Mouse (Mus musculus) limb, embryonic 14.5 days (tissue): Measurements from ENCODE around the gene Ccdc141. TPM values are rescaled to one million over a fixed set of nuclear protein-coding genes. Genes with fewer than 3 reads are reported as not detected.
"Not testable (repeated sequence)": the region's sequence is repeated elsewhere in the genome, so short reads cannot be mapped to it uniquely, and the experiment has no call there.

Experiments used
- ATAC-seq: fragments of 200-750 bp; cut with Nextera tagmentation; 2 replicates; pipeline ENCODE4 v1.8.0; 2017; ENCODE audit warnings: low read depth, moderate number of reproducible peaks, moderate TSS enrichment; ENCODE audit not compliant: low FRiP score
- DNase-seq: peaks from one replicate; pipeline ENCODE4 v3.0.0-alpha.2; 2015; ENCODE audit warnings: low spot score
- H3K27ac ChIP-seq: fragments of 300-500 bp; sonication (generic); replicated peaks from 2 replicates; pipeline ENCODE4 v1.5.1; 2014; ENCODE audit warnings: low read depth, mild to moderate bottlenecking, low read length, moderate library complexity, mixed read lengths
- H3K27me3 ChIP-seq: fragments of 300-500 bp; sonication (generic); 2 replicates; pipeline ENCODE4 v1.6.1; 2014; ENCODE audit warnings: low read length, mixed read lengths; ENCODE audit not compliant: control insufficient read depth, insufficient read depth
- H3K36me3 ChIP-seq: fragments of 300-500 bp; sonication (generic); 2 replicates; pipeline ENCODE4 v1.6.1; 2014; ENCODE audit warnings: mild to moderate bottlenecking, low read length, moderate library complexity, mixed read lengths; ENCODE audit not compliant: control insufficient read depth, insufficient read depth
- H3K4me1 ChIP-seq: fragments of 300-500 bp; sonication (generic); 2 replicates; pipeline ENCODE4 v1.6.1; 2014; ENCODE audit warnings: antibody characterized with exemption, low read length, mixed read lengths; ENCODE audit not compliant: control insufficient read depth, insufficient read depth
- H3K4me2 ChIP-seq: fragments of 300-500 bp; sonication (generic); replicated peaks from 2 replicates; pipeline ENCODE4 v1.6.1; 2014; ENCODE audit warnings: low read depth, mild to moderate bottlenecking, low read length, moderate library complexity; ENCODE audit not compliant: severe bottlenecking
- H3K4me3 ChIP-seq: fragments of 300-500 bp; sonication (generic); replicated peaks from 2 replicates; pipeline ENCODE4 v1.5.1; 2014; ENCODE audit warnings: low read length
- H3K9ac ChIP-seq: fragments of 300-500 bp; sonication (generic); 2 replicates; pipeline ENCODE4 v1.6.1; 2014; ENCODE audit warnings: mild to moderate bottlenecking, low read depth, low read length, moderate library complexity; ENCODE audit not compliant: severe bottlenecking
- H3K9me3 ChIP-seq: fragments of 300-500 bp; sonication (generic); 2 replicates; pipeline ENCODE4 v1.6.1; 2016; ENCODE audit warnings: low read length; ENCODE audit not compliant: control insufficient read depth
- POLR2A ChIP-seq: fragments of 200-500 bp; IDR thresholded peaks from 2 replicates; pipeline ENCODE4 v1.8.0; 2012; ENCODE audit warnings: inconsistent platforms, mild to moderate bottlenecking, moderate library complexity, borderline replicate concordance; ENCODE audit not compliant: insufficient read depth, insufficient read length; ENCODE audit errors: extremely low read depth
- WGBS: fragments of 180-500 bp; shearing (Covaris S2); extraction: QIAGEN DNeasy Blood & Tissue Kit; methylation state at CpG from one replicate; pipeline ENCODE4 v1.1.7; 2014; 5-methylcytosine and 5-hydroxymethylcytosine counted together
- polyA plus RNA-seq, 2 experiments: library from polyadenylated mRNA; depleted of rRNA in 1 of 2; stranded (reverse) in 1 of 2; unstranded in 1 of 2; fragments of >200 nt; fragmentation: Nextera tagmentation in 1 of 2; extraction: Ambion mirVana in 1 of 2; gene quantifications; 2 replicates each; pipeline versions ENCODE4 v1.2.1 to v1.2.3; 2012 to 2014

Gene Ccdc141
- polyA plus RNA-seq, 2 experiments, result 8.9 to 14.5 TPM

- H3K4me2 ChIP-seq, result no peak overlapping the region
- no peak overlapping the region for H3K4me3 ChIP-seq
- no peak overlapping the region for H3K27ac ChIP-seq
- no peak; the same call in 1 of the 2 replicates for ATAC-seq
- 80% methylated on average over 2 of the region's 2 CpGs for WGBS
- no peak for DNase-seq
- H3K9me3 ChIP-seq, result no peaks in the 10 kb centered on the region
- no peak overlapping the region for H3K9ac ChIP-seq
- H3K36me3 ChIP-seq, result no peaks in the 10 kb centered on the region
- no peak for TF ChIP-seq POLR2A
- no peaks in the 10 kb centered on the region for H3K4me1 ChIP-seq
- H3K27me3 ChIP-seq, result no peaks in the 10 kb centered on the region
Measured at GRCm38 (mm10) chr2:77020649-77021048, 149.8 kb downstream of the Ccdc141 start.

GRCm38 (mm10) chr2:77017735-77018134 lies 152.7 kb downstream of the Ccdc141 start:
- Histone ChIP-seq H3K4me3 (no peak overlapping the region), H3K4me2 (no peak overlapping the region), H3K9ac (no peak overlapping the region), H3K4me1 (no peaks in the 10 kb centered on the region), H3K27ac (no peak overlapping the region), H3K9me3 (no peaks in the 10 kb centered on the region), H3K27me3 (no peaks in the 10 kb centered on the region), H3K36me3 (no peaks in the 10 kb centered on the region)
- ATAC-seq (no peak), DNase-seq (no peak)
- 62% methylated on average over 4 of the region's 4 CpGs for WGBS
- TF ChIP-seq POLR2A, result no peak

- H3K4me1 ChIP-seq, H3K9me3 ChIP-seq, H3K4me3 ChIP-seq, H3K27ac ChIP-seq, H3K9ac ChIP-seq, ATAC-seq, H3K36me3 ChIP-seq, H3K4me2 ChIP-seq, H3K27me3 ChIP-seq, DNase-seq: not testable (repeated sequence)
- WGBS, result 82% methylated on average over 6 of the region's 6 CpGs
Measured at GRCm38 (mm10) chr2:77013449-77013848, 157.0 kb downstream of the Ccdc141 start.

GRCm38 (mm10) chr2:77011981-77012380 lies 158.5 kb downstream of the Ccdc141 start:
- Histone ChIP-seq H3K4me3 (no peak overlapping the region), H3K36me3 (no peaks in the 10 kb centered on the region), H3K27me3 (no peaks in the 10 kb centered on the region), H3K9me3 (no peaks in the 10 kb centered on the region), H3K27ac (no peak overlapping the region), H3K4me1 (no peaks in the 10 kb centered on the region), H3K9ac (no peak overlapping the region), H3K4me2 (no peak overlapping the region)
- WGBS, result 71% methylated on average over 5 of the region's 5 CpGs
- ATAC-seq (no peak), DNase-seq (no peak)
- no peak for TF ChIP-seq POLR2A

- Histone ChIP-seq H3K9me3 (no peaks in the 10 kb centered on the region), H3K27me3 (no peaks in the 10 kb centered on the region), H3K9ac (no peak overlapping the region), H3K4me3 (no peak overlapping the region), H3K4me1 (no peaks in the 10 kb centered on the region), H3K4me2 (no peak overlapping the region), H3K36me3 (no peaks in the 10 kb centered on the region), H3K27ac (no peak overlapping the region)
- DNase-seq (no peak), ATAC-seq (no peak)
- no peak for TF ChIP-seq POLR2A
- WGBS, result 72% methylated on average over 7 of the region's 7 CpGs
Measured at GRCm38 (mm10) chr2:77007015-77007414, 163.4 kb downstream of the Ccdc141 start.

- no peak overlapping the region for H3K27ac ChIP-seq
- H3K9ac ChIP-seq, result no peak overlapping the region
- 61% methylated on average over 2 of the region's 2 CpGs for WGBS
- no peak overlapping the region for H3K4me3 ChIP-seq
- H3K4me2 ChIP-seq, result no peak overlapping the region
- no peaks in the 10 kb centered on the region for H3K27me3 ChIP-seq
- no peaks in the 10 kb centered on the region for H3K4me1 ChIP-seq
- no peak for ATAC-seq
- no peak for TF ChIP-seq POLR2A
- no peak for DNase-seq
- H3K36me3 ChIP-seq, result no peaks in the 10 kb centered on the region
- H3K9me3 ChIP-seq, result no peaks in the 10 kb centered on the region
Measured at GRCm38 (mm10) chr2:77003148-77003547, 167.3 kb downstream of the Ccdc141 start.
